Mouse (Mus musculus): ENCODE measurements at regions not wholly inside any gene's neighbourhood (a gene's known extent, or its start where the extent isn't known, plus 50 kb on each side); places are given as distances from the start of the nearest gene placed in this dataset.

DNA sequence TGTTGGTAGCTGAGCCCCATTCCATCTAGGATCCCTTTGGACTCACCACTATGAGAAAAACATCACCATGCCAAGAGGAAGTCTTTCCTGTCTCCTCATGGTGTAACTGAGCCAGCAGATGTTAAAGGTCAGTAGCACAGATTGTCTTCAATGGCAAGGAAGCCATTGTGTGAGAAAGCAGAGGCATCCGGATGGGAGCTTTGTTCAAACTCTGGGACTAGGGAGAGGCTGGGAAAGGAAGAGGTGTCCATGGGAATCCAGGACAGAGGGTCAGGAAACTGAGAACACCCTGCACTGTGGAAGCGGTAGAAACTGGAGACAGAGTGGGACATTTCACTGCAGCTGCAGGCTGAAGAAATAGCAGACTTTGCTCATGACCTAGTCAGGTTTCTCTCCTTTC, 173.1 kb upstream of the Tnp1 start:
- DNase-seq: no peak

DNA sequence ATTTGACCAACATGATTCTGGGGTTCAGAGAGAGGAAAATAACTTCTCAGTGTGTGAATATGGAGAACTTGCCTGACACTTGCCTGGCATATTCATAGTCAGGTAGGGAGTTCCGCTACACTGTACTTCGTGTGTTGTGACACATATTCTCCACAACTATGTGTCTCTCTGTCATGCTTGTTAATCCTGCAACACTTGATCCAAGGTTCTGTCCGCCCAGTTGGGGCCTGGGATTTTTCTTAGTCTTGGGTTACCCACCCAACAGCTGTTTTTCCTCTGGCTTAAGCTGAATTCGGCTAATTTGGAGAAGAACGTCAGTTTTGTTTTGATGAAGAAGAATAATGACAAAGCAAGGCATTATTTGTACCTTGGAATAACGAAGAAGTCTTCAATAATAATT, 168.8 kb upstream of the Tnp1 start:
- no peak for DNase-seq

DNA sequence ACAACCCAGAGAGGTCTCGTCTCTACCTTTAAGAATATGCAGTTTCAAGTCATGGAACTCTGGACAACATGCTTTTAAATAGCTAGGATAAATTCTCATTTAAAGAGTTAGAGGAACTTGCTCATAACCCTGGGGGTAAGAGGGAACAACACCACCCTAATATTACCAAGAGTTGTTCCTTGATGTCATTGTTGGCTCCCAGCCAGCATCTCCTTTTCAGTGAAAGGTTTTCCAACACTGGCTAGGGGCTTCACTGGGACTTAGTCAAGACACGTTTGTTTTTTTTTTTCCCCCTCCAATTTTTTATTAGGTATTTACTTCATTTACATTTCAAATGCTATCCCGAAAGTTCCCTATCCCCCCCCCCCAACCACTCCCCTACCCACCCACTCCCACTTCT, 163.1 kb upstream of the Tnp1 start:
- no peak for DNase-seq

DNA sequence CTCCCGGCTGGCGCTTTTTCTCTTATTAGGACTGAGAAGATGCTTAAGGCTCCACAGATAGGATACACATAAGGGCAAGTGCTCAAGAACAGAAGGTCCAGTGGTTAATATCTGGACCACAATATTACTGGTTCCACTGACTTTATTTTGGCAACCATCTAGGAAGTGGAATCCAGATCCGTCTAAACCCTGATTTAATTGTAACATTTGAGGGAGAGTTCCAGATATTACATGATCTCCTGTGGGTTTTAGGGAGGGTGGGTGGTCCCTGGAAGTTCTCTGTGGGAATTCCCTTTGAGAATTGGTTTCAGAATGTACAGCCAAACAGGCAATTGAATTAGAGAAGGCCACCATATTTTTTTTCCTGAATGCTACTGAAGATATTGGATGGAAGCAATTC, 161.4 kb upstream of the Tnp1 start:
- no peak for DNase-seq

DNA sequence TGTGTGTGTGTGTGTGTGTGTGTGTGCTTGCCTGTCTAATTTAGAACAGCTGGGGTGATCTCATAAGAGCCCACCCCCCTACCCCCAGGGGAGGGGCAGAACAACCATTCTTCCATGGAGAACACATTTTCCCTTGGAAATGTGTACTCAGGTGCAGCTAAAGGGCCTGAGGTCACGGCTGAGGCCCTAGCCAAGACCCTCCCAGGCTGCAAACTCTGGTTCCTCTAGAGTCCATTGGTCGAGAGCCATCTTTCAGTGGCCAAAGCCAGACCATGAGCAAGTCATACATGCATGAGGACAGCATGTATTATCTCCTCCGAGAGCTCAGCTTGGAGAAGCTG, 154.9 kb upstream of the Tnp1 start:
- DNase-seq: no peak

DNA sequence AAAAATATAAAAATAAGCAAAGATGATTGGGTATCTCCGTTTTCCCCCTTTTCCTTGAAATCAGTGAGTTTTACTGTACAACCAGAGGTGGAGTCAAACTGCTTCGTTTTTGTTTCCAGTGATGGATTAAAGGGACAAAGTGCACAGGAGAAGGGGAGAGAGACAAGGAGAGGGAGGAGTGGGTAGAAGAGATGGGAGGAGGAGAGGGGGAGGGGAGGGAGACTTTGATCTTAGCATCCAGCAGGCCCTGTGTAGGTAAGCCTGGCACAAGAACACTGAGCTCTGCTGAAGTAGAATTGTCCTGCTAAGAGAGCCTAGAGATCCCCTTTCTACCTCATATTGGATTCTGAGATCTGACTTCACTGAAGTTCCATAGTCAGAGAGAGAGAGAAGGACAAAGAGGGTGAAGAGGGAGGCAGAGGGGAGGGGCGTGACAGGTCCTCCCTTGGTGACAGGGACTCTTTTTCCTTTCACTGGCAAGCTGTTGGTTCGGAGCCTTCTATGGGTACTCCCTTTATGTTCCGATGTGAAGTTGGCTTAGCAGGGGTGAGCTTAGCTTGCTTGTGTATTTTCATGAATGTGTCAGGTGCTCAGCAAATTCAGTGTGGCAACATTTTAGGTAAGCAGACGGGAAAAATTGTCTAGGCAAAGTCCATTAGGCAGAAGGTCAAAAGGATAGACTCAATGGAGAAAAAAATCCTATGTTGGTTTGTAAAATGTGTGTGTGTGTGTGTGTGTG, 154.4 kb upstream of the Tnp1 start:
- DNase-seq: no peak

DNA sequence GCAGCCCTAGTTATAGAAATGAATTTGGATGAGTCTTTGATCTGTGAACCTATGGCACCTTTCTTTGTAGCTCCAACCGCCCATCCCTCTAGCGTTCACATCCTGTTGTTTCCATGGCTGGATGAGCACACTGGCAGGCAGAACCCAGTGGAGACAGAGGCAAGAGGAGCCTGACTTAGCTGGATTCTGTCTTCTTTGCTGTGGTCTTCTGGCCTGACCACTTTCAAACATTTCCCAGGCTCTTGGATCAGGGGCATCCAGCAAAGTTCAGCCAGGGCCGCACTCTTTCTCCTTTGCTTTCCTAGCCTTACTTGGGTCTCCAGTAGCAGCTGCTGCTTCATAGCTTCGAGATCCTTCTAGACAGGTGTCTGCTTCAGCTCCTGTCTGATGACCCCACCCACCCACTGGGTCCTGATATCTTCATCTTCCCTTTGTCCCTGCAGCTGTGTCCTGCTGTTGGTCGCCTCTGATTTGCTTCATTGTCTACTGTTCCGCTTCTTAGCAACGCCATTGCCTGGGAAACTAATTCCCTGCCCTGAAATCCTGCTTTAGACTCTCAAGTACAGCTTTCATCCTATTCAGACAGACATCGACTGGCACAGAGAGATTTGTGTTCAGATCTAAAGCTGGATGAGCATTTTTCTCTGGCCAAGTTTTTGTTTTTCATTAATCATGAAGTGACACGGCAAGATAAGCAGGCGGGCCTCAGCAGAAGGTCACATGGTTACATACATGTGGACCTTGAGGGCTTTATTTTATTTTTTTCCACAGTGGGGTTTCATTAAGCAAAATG, 153.6 kb upstream of the Tnp1 start:
- no peak for DNase-seq

DNA sequence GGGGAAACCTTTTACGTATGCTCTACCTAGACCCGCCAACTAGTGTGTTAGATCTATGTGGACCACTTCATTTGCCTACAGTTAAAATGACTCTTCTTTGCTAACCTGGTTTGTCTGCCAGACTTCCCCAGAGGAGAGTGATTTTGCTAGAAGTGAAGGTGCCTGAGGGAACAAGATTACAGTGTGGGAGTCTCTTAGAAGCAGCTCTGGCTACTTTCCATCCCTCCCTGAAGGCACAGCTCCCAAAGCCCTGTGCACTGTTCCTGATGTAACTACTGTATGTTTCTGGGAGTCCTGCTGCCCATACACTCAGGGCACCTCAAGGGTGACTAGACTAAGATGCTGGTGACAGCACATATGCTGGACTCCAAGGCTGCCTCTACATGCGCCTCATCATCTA, 144.5 kb upstream of the Tnp1 start:
- no peak for DNase-seq

DNA sequence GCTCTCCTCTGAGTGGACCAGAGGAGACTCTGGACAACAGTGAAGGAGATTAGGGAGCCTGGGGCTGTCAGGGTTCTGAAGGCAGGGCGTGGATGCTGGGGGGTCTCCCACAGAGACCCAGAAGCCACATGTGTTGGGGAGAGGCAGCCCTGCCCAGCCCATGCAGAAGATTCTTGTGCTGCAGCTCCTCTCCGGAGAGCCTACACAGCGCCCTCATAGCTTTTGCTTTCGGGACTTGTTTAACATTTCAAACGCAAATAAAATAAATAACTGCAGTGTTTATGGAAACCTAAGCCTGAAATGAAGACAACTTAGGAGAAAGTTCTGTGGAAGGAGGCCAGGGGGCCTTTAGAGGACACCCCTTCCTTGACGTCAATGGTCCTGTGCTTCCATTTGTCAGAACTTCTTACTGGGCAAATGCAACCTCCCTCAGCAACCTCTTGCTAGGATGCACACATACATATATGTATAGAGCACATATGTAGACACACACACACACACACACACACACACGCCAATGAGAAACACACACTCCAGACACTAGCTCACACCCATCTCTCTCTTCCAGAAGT, 143.8 kb upstream of the Tnp1 start:
- no peak for DNase-seq

DNA sequence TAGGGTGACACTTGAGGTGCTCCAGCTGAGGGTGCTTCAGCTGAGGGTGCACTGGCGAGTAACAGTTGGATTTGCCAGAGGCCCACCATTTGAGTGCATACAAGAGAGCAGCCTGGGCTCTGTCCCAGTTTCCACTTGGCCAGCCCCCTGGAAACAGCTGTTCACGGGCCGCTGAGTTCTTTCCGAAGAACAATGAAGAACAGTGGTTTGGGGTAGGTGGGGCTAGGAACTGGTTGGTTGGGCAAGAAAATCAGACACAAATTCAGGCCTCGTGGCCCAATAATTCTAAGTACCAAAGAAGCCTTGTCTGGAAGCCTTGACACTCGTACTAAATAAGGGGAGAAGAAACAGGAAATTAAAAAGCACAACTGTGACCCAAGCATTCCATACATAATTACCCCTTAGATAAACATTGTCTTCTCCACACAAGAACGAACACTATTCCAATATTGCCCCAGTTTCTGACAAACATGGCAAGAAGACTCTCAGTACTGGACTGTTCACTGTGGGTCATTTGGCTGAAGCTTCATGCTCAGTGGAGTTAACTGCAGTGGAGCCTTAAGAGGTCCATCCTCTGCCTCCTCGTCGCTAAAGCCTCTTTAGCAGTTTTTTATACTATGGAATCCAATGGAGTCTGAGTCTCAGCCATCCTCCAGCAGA, 137.9 kb upstream of the Tnp1 start:
- no peak for DNase-seq

DNA sequence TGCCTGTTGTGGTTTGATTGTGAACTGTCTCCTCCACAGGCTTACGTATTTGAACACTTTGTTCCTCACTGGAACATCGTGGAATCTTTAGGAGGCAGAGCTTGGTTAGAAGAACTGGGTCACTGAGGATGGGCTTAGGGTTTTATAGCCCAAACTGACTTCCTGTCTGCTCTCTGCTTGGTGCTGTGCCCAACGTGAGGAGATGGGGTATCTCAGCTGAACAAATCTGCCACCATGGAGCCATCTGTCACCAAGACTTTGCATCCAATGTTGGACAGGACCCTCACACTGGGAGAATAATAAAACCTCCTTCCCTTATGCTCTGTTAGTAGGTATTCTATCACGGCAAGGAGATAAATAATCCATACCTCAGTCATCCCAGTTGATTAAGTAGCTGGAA, 134.2 kb upstream of the Tnp1 start:
- no peak for DNase-seq

DNA sequence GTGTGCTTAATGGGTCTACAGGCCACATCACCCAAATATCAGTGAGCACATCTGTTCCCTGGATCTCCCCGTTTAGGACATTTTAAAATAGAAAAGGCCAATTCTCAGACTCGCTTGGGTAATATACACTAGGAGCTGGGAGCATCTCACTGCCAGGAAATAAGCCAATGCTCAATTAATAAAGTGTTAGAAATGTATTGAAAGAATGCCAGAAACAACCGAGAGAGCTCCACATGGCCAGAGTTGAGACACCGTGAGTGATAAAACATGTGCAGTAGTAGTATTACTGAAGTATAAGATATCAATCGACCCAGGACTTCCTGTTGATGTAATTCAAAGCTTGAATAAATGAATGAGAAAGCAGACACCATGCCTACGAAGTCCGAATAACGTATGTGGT, 127.1 kb upstream of the Tnp1 start:
- no peak for DNase-seq

DNA sequence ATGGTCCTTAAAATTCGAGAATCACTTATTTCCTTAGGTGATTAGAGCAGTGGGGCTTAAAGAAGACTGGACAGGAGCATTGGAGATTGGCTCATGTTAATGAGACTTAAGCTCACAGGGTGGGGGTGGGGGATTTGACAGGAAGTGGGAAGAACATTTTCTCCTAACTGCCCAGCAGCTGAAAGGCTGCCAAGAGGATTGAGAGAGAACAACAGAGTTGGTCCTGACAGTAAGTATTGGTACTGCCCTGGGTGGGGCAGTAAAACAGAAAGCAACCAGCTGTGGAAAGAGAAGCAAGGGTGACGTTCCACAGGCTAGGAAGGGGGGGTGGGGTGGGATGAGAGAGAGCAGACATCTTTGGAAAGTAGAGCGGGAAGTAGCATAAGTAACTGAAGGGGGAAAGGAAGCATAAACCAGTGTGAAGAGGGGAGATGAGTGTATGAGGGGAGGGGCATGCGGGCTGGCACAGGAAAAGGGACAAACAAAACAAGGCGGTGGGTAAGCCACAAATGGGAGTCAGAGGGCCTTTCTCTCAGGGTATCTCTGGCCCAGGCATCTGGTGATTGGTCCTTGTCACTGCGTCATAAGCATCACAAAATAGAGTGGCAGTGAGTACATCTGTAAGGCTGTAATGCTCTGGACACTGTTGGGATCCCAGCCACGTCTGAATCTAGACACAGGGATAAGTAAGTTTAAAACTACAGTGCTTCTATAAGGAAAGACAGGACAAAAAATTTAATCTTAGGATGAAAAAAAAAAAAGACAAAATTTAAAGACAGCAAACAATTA, 125.0 kb upstream of the Tnp1 start:
- no peak for DNase-seq

DNA sequence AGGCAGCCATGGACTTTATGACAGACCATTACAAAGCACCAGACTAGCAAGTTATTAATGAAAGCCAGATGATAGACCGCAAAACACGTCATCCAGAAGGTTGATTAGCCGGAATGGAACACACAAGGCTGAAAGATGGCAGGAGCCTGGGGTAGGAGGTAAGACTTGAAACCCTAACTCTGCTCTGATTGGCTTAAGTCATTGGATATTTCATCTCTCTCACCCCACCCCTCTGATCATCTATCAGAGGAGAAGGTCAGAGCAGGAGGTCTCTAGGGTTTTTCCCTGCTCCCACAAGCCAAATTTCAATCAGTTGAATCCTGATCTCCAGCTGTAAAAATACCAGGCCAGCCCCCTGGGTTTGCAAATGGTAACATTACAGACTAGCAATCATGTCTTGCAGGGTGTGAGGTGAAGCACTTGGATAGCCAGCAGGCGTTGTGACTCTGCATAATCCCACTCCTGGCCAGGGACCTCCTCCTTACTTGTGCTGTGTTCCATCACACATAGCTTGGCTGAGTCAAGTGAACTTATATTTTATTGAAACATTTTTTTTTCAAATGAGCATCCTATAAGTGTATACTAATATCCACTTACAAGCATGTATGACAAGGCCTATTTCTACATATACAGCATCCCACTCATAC, 114.6 kb upstream of the Tnp1 start:
- DNase-seq: no peak

DNA sequence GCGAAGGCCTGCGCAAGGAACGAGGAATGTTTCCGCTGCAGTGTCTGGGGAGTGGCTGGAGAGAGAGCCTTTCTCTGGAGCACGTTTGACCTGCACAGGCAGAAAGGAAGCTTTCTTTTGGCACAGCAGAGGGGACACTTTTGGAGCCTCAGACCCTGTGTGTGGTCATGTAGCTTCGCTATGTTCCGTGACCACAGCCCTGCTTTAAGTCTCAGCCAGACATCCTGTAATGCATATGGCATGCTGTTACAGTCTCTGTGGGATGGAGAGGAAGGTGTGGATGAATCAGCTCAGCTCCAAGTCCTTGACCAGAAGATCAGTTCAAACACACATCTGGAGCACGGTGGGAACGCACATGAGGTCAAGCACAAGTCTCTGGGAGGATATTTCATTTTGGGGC, 107.3 kb upstream of the Tnp1 start:
- no peak for DNase-seq

DNA sequence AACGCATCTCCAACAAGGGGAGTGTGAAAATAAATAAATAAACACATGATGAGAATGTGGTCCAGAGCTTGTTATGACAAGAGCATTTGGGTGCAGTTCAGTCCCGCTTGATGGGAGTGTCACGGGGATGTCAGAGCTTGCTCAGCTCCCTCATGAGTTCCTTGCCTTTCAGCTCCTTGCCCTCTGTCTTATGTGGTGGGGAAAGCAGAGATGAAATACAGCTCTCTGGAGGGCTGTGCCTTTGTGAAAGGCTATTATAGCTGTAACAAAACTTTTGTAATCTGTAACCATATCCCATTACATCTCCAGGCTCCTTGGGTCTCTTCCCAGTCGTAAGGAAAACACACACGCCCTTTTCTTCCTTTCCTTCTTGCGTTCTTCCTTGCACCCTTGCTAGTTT, 103.0 kb upstream of the Tnp1 start:
- no peak for DNase-seq

DNA sequence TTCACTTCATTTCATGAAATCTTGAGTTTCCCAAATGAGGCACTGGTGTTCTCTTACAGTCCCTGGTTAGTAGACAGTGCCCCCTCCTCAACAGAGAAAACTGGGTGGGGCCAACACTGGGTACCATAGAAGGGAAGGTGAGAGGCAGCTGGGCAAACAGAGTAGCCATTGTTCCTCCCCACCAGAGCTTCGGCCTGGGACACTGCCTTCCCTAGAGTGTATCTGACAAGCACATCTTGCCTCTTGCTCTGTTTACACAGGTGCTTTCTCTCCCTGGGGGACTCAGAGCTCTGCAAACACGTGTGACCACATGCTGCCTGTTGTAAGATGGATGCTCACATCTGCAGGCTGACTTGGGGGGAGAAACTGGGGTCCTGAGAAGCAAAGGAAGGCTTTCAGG, 100.8 kb upstream of the Tnp1 start:
- DNase-seq: no peak

DNA sequence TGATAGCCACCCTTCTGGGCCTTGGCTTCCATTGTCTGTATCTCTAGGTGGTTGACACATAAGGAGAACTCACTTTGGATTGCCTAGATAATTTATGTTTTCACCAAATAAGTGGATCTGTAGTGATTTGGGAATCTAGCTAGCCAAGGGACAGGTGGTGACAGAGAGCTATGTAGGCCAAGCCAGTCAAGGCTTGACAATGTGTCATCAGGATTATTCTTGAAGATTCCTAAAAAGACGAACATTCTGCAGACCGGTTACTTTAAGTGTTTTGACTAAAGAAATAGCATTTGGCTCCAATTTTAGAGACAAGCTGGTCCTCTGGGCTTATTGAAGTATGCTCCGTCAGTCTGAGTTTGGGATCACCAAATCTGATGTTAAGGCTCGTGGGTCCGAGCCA, 100.1 kb upstream of the Tnp1 start:
- no peak for DNase-seq

DNA sequence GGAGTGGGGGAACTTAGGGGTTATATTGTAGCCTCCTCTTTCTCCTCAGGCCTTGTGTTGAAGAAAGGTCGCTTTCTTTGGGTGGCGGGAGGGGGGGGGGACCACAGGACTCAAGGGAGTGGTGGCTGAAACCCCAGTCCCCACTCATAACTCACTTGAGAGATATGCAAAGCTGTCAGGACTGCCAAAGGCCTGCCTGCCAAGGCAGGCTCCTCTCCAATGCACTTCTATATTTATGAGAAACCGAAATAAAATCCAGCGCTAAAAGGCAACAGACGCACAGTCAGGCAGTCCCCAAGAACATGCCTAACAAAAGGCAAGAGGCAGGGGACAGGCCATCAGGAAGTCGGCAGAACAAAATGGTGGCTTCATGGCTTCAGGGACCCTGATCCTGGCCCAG, 97.4 kb upstream of the Tnp1 start:
- DNase-seq: peak; percentile 26

DNA sequence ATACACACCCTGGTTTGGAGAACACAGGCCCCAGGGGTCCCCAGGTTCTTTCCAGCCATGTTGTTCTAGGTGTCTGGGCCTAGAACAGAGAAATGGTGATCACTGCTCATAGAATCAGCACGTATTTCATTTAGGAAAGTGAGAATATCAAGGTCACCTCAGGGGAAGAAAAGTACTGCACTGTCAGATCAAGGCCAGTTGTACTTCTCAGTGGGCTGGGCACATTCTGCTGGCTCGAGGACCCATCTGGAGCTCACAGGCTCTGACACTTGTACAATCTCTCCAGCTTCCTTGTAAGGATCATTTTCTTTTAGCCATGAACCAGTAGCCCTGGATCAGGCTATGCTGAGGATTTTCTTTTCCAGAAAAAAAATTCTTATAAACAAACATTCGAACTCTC, 97.0 kb upstream of the Tnp1 start:
- no peak for DNase-seq

DNA sequence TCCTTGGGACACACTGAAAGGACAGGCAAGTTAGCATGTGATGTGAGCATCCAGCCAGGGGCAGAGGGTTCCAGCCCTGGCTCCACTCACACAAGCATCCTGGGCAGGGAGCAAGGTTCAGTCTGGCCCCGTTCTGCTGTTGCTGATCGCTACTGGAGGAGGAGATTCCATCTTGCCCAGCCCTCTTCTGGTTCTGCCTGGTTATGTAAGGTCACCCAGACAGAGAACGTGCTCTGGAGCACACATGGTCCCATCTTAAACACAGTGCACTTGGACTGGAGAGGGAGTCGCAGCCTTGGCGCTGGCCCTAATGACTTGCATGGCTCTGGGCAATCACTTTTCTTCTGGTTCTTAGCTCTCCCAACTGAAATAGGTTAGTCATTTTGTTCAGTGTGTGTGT, 96.2 kb upstream of the Tnp1 start:
- DNase-seq: no peak

DNA sequence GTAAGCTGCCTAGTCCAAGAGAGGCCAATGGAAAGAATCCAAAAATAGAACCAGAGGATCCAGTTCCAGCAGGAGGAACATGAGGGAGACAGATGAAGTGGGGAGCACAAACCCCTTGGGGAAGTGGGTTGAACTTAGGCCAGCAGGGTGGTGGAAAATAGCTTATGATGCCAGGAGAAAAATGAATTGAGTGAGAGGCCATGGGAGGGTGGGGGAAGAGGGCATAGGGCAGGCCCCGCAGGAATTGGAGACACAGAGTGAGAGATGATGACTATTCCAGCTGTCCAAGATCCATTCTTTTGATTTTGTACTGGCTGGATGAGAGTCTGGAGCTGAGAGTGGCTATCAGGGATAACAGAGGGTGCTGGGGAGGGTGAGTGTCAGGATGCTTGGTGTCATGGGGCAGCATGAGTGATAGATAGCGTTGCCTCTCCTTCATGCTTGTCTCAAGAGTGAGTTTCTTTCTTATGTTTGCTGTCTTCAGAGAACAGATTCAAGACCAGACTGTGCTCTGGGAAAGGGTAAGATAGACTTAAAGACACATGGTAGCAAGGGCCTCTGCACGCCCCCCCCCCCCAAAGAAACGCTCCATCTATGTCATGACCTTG, 90.3 kb upstream of the Tnp1 start:
- DNase-seq: no peak
